Mouse (Mus musculus) megakaryocyte, embryonic 14.5 days (primary cell): ENCODE results near the gene Serpinb1b.

Source experiments
- FLI1 ChIP-seq: IDR thresholded peaks from 2 replicates; pipeline ENCODE4 v1.6.1; 2012; ENCODE audit warnings: low read length, inconsistent platforms, mixed read lengths
- GATA1 ChIP-seq: IDR thresholded peaks from 3 replicates; pipeline ENCODE4 v1.6.1; 2012; ENCODE audit warnings: mixed read lengths, low read length, inconsistent platforms, borderline replicate concordance

- TF ChIP-seq GATA1 (no peak), FLI1 (no peak)
Measured at GRCm38 (mm10) chr13:33090546-33090945, 12.2 kb downstream of the Serpinb1b start.
